Mouse (Mus musculus) midbrain, embryonic 10.5 days (tissue): Measurements from ENCODE around the gene Pus3. TPM values are rescaled to one million over a fixed set of nuclear protein-coding genes. Genes with fewer than 3 reads are reported as not detected.

Experiments
- DNase-seq: peaks from one replicate; pipeline ENCODE4 v3.0.0-alpha.2; 2017; ENCODE audit warnings: low spot score
- H3K27ac ChIP-seq: fragments of 300-500 bp; sonication (generic); replicated peaks from 2 replicates; pipeline ENCODE4 v1.5.1; 2016; ENCODE audit warnings: mild to moderate bottlenecking
- H3K27me3 ChIP-seq: fragments of 300-500 bp; sonication (generic); 2 replicates; pipeline ENCODE4 v1.6.1; 2016; ENCODE audit warnings: low read depth, mild to moderate bottlenecking; ENCODE audit not compliant: poor library complexity, severe bottlenecking
- H3K36me3 ChIP-seq: fragments of 300-500 bp; sonication (generic); 2 replicates; pipeline ENCODE4 v1.6.1; 2016; ENCODE audit warnings: mild to moderate bottlenecking, moderate library complexity
- H3K4me1 ChIP-seq: fragments of 300-500 bp; sonication (generic); 2 replicates; pipeline ENCODE4 v1.6.1; 2016
- H3K4me3 ChIP-seq: fragments of 300-500 bp; sonication (generic); 2 replicates; pipeline ENCODE4 v1.5.1; 2016; ENCODE audit warnings: mild to moderate bottlenecking, moderate library complexity
- H3K9me3 ChIP-seq: fragments of 300-500 bp; sonication (generic); replicated peaks from 2 replicates; pipeline ENCODE4 v1.6.1; 2016; ENCODE audit warnings: mild to moderate bottlenecking
- WGBS: fragments of 180-500 bp; shearing (Covaris S2); methylation state at CpG from one replicate; pipeline ENCODE4 v1.1.7; 2016; 5-methylcytosine and 5-hydroxymethylcytosine counted together
- polyA plus RNA-seq: library from polyadenylated mRNA; unstranded; fragments of >200 nt; fragmentation: Nextera tagmentation; extraction: Ambion mirVana; gene quantifications from 2 replicates; pipeline ENCODE4 v1.2.1, GENCODE M21; 2016

Pus3 gene
- polyA plus RNA-seq, result 18.5 and 19.5 TPM in 2 replicates

- Histone ChIP-seq H3K4me3 (peak within 1 kb of the TSS; percentile 67), H3K27me3 (peaks cover 27% of the 10 kb centered on the region), H3K27ac (peak within 1 kb of the TSS; percentile 87), H3K9me3 (no peaks in the 10 kb centered on the region), H3K36me3 (peaks cover 27% of the 10 kb centered on the region), H3K4me1 (peaks cover 25% of the 10 kb centered on the region)
- peak; percentile 79 for DNase-seq
- WGBS, result under 1% methylated on average over 59 of the region's 59 CpGs
These were observed at the start of gene Pus3, which contains the start of gene Ddx25 for GRCm38 (mm10) chr9:35558257-35559008. Gene Pus3, plus strand, starts transcription at chr9:35558595. Gene Ddx25, minus strand, starts transcription at chr9:35558528.

DNA sequence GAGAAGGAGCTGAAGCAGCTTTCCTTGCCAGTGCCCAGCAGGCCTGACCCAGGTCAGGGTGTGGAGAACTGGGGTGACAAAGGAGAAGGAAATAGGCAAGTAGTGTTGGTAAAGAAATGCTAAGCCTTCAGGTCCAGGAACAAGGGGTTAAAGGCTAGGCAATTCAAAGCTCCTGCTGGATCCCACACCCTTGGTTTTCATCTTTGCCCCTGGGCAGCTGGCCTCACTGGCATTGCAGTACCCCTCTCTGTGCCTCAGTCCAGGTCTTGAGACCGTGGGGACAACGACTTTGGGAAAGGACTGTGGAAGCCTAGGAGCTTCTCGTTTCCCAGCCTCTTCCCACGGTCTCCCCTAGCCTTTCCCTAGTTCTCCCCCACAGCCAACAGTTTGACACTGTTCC lies 44.5 kb upstream of the Pus3 start:
- no peaks in the 10 kb centered on the region for H3K9me3 ChIP-seq
- H3K27me3 ChIP-seq, result no peaks in the 10 kb centered on the region
- H3K4me1 ChIP-seq, result no peaks in the 10 kb centered on the region
- no peak overlapping the region for H3K27ac ChIP-seq
- WGBS, result 92% methylated on average over 4 of the region's 4 CpGs
- no peak overlapping the region for H3K4me3 ChIP-seq
- no peaks in the 10 kb centered on the region for H3K36me3 ChIP-seq
- no peak for DNase-seq

DNA sequence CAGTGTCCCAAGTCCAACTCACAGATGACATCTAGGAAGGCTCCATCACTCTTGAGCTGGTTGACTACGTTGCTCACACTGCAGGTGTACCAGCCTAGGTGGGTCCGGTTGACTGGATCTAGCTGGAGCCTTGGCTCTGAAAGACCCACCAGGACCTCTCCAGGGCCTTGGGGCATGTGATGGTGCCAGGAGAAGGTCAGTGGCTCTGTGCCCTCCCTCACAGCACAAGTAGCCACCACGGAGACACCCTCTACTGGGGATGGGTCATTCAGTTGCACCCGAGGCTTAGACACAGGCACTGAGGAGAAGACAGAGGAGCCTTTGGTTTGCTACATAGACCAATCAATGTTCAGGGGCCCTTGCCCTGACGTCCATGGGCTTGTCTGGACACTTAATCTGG lies 42.2 kb upstream of the Pus3 start:
- Histone ChIP-seq H3K9me3 (no peaks in the 10 kb centered on the region), H3K4me1 (peaks cover 2% of the 10 kb centered on the region; the same call in 1 of the 2 replicates), H3K36me3 (no peaks in the 10 kb centered on the region), H3K27ac (no peak overlapping the region), H3K4me3 (no peak overlapping the region), H3K27me3 (no peaks in the 10 kb centered on the region)
- 80% methylated on average over 5 of the region's 5 CpGs for WGBS
- DNase-seq, result no peak

- no peak overlapping the region for H3K4me3 ChIP-seq
- WGBS, result 92% methylated on average over 16 of the region's 16 CpGs
- no peak for DNase-seq
These were observed 41.7 kb upstream of the Pus3 start for GRCm38 (mm10) chr9:35516711-35517110.

DNA sequence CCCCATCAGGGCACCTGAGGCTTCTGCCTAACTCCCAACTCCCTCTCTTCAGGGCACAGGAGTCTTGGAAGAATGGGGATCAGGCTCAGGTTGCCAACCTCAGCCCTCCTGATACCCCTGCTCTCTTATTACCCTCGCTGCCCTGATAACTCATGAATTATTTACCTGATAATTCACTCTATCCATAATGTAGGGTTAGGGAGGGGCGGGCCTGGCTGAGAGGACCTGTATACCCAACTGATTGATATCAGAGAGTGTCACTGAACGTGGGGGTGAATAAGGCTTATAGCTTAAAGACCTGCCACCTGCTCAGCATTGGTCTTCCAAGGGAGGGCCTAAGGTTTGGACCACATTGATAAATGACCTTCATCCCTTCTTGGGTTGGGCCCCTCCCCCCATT lies 40.2 kb upstream of the Pus3 start, which contains the start of gene Gm1113:
Gene Gm1113, minus strand, starts transcription at position 101 of the 400 bp plus-strand sequence.
- H3K4me3 ChIP-seq, result no peak within 1 kb of the TSS
- DNase-seq, result no peak
- no peak within 1 kb of the TSS for H3K27ac ChIP-seq
- WGBS, result 83% methylated on average over 3 of the region's 3 CpGs
- H3K9me3 ChIP-seq, result no peaks in the 10 kb centered on the region
- no peaks in the 10 kb centered on the region for H3K36me3 ChIP-seq
- 0 out of 2 replicates have a peak, but pooled peaks cover 3% of the 10 kb centered on the region for H3K27me3 ChIP-seq
- peaks cover 14% of the 10 kb centered on the region for H3K4me1 ChIP-seq

More at GRCm38 (mm10) chr9:35516711-35517110, 41.7 kb upstream of the Pus3 start:
- no peaks in the 10 kb centered on the region for H3K9me3 ChIP-seq
- no peak overlapping the region for H3K27ac ChIP-seq
- H3K36me3 ChIP-seq, result no peaks in the 10 kb centered on the region
- peaks cover 5% of the 10 kb centered on the region; the same call in 1 of the 2 replicates for H3K4me1 ChIP-seq
- no peaks in the 10 kb centered on the region for H3K27me3 ChIP-seq

GRCm38 (mm10) chr9:35520631-35521348 lies 37.6 kb upstream of the Pus3 start:
- no peaks in the 10 kb centered on the region for H3K9me3 ChIP-seq
- H3K4me3 ChIP-seq, result no peak overlapping the region
- no peak for DNase-seq
- 0 out of 2 replicates have a peak overlapping the region, but pooled peaks have one; percentile 38 for H3K27ac ChIP-seq
- 0 out of 2 replicates have a peak, but pooled peaks cover 3% of the 10 kb centered on the region for H3K27me3 ChIP-seq
- H3K4me1 ChIP-seq, result peaks cover 26% of the 10 kb centered on the region
- 80% methylated on average over 6 of the region's 6 CpGs for WGBS
- no peaks in the 10 kb centered on the region for H3K36me3 ChIP-seq

DNA sequence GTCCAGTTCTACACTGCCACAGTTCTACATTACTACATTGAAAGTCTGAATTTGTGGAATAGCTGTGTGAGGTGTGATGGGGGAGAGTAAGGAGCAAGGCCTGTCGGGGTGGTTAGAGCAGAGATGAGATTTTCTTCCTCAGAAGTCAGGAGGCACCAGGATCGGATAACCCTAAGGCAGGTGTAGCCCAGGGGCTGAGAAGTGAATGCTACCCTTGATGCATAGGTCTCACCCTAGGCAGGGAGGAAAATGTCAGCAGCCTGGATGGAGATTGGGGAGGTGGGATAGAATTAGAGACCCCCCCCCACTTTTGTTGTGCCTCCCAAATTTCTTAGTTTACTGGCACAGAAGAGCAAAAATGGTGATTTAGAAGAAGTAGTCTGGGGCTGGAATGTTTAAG lies 36.2 kb upstream of the Pus3 start:
- Histone ChIP-seq H3K27me3 (0 out of 2 replicates have a peak, but pooled peaks cover 3% of the 10 kb centered on the region), H3K4me1 (peaks cover 26% of the 10 kb centered on the region), H3K9me3 (no peaks in the 10 kb centered on the region), H3K36me3 (no peaks in the 10 kb centered on the region), H3K4me3 (no peak overlapping the region), H3K27ac (no peak overlapping the region)
- no peak for DNase-seq
- WGBS, result 86% methylated on average over 2 of the region's 2 CpGs

- 0 out of 2 replicates have a peak, but pooled peaks cover 3% of the 10 kb centered on the region for H3K27me3 ChIP-seq
- H3K27ac ChIP-seq, result peak overlapping the region; percentile 61; the same call in 1 of the 2 replicates
These were observed 35.4 kb upstream of the Pus3 start for GRCm38 (mm10) chr9:35522821-35523515.

DNA sequence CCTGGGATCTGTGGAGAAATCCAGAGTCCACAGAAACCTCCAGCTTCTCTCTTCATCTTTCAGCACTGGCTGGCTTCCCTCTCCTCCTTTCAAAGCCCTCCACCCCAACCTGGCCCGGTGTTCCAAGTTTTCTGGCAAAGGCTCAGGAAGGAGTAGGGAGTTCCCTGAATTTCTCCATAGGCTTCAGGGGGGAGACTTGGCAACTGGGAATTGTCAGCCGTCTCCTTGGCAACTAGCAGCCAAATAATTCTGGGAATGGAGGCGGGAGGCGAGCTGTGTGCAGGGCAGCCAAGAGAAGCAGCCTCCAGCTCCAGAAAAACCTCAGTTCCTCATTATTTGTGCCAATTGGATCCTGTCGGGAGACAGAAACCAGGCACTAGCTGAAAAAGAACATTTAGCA lies 34.9 kb upstream of the Pus3 start:
- no peak overlapping the region for H3K4me3 ChIP-seq
- no peaks in the 10 kb centered on the region for H3K9me3 ChIP-seq
- peaks cover 26% of the 10 kb centered on the region for H3K4me1 ChIP-seq
- H3K36me3 ChIP-seq, result no peaks in the 10 kb centered on the region
- H3K27ac ChIP-seq, result peak overlapping the region; percentile 61; the same call in 1 of the 2 replicates
- H3K27me3 ChIP-seq, result 0 out of 2 replicates have a peak, but pooled peaks cover 3% of the 10 kb centered on the region
- peak; percentile 31 for DNase-seq
- WGBS, result 24% methylated on average over 5 of the region's 5 CpGs

More at GRCm38 (mm10) chr9:35522821-35523515, 35.4 kb upstream of the Pus3 start:
- no peak overlapping the region for H3K4me3 ChIP-seq
- H3K36me3 ChIP-seq, result no peaks in the 10 kb centered on the region
- peaks cover 26% of the 10 kb centered on the region for H3K4me1 ChIP-seq
- no peaks in the 10 kb centered on the region for H3K9me3 ChIP-seq
- no peak for DNase-seq
- 78% methylated on average over 1 of the region's 1 CpGs for WGBS

GRCm38 (mm10) chr9:35523941-35524411 lies 34.4 kb upstream of the Pus3 start:
- H3K4me3 ChIP-seq, result no peak overlapping the region
- no peaks in the 10 kb centered on the region for H3K36me3 ChIP-seq
- 0 out of 2 replicates have a peak, but pooled peaks cover 3% of the 10 kb centered on the region for H3K27me3 ChIP-seq
- DNase-seq, result peak; percentile 65
- peak overlapping the region; percentile 61; the same call in 1 of the 2 replicates for H3K27ac ChIP-seq
- peaks cover 26% of the 10 kb centered on the region for H3K4me1 ChIP-seq
- no peaks in the 10 kb centered on the region for H3K9me3 ChIP-seq
- WGBS, result 28% methylated on average over 7 of the region's 7 CpGs

GRCm38 (mm10) chr9:35529141-35529540 lies 29.3 kb upstream of the Pus3 start:
- Histone ChIP-seq H3K27me3 (no peaks in the 10 kb centered on the region), H3K36me3 (no peaks in the 10 kb centered on the region), H3K9me3 (no peaks in the 10 kb centered on the region), H3K4me1 (peaks cover 6% of the 10 kb centered on the region), H3K27ac (no peak overlapping the region), H3K4me3 (no peak overlapping the region)
- WGBS, result 74% methylated on average over 3 of the region's 3 CpGs
- DNase-seq, result no peak

DNA sequence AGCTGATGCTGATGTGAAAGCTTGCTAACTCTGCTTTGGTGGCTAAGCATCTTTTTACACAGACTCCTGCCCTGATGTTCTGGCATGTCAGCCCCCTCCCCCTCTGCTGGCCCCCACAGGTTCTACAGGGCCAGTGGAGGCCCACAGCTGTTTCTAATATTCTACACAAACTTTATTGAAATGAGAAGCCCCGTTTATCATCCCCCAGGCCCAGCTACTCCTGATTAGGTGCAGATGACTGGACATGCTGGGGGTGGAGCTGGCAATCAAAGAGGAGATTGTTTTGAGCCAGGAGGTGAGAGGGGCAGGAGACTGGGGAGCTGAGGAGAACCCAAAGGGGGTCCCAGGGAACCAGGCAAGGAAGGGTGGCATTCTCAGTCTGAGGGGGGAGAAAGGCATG lies 28.6 kb upstream of the Pus3 start:
- H3K36me3 ChIP-seq, result no peaks in the 10 kb centered on the region
- 0 out of 2 replicates have a peak, but pooled peaks cover 3% of the 10 kb centered on the region for H3K4me1 ChIP-seq
- no peaks in the 10 kb centered on the region for H3K9me3 ChIP-seq
- no peak overlapping the region for H3K27ac ChIP-seq
- DNase-seq, result peak; percentile 31
- 34% methylated on average over 1 of the region's 1 CpGs for WGBS
- H3K4me3 ChIP-seq, result no peak overlapping the region
- H3K27me3 ChIP-seq, result no peaks in the 10 kb centered on the region
